Mouse (Mus musculus): ENCODE results near the gene Ppp1r3e.

DNA sequence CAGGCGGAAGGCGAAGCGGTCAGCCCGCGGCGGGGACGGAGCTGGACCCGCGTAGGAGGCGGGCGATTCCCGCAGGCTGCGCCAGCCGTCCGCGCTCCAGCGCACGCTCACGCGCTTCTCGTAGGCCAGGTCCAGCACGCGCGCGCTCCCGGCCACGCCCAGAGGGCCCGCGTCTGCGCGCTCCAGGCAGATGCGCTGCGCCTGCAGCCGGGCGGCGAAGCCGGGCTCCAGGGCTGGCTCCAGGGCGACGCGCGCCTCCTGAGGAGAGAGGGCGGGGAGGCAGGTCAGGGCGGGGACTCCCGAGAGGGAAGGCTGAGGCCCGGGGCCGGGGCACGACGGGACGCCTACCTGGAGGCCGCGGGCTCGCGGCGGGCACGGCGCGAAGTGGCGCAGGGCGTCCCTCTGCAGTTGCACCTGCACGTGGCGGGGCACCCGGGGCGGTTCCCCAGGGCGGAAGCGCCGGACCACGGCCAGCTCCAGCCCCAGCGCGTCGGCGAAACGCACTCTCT is 757 bp downstream of the Ppp1r3e start:
- no peak for TF ChIP-seq CTCF (IDR thresholded peaks at IDR 0.05; ENCODE audit: borderline replicate concordance, insufficient read depth, low read length)
- TF ChIP-seq POLR2A (IDR thresholded peaks at IDR 0.05; ENCODE audit: low read depth, low read length), result peak; percentile 74
